Mouse (Mus musculus): ENCODE results near the gene P2rx3.

- TF ChIP-seq CTCF (IDR thresholded peaks at IDR 0.05; ENCODE audit: low read depth, low read length) (no peak), GATA1 (IDR thresholded peaks at IDR 0.05; ENCODE audit: borderline replicate concordance, low read length) (no peak), TAL1 (conservative IDR thresholded peaks at IDR 0.05; ENCODE audit: low read depth, low read length) (no peak), GATA2 (IDR thresholded peaks at IDR 0.05; ENCODE audit: borderline replicate concordance, low read depth, low read length) (no peak), POLR2AphosphoS5 (IDR thresholded peaks at IDR 0.05; ENCODE audit: insufficient replicate concordance, low read depth, low read length) (no peak)
Measured at GRCm38 (mm10) chr2:85009212-85009611, 28.1 kb downstream of the P2rx3 start.
